Mouse (Mus musculus) c-Kit-positive CD71-positive TER-119-negative erythroid progenitor cells, embryonic 14.5 days (primary cell): ENCODE measurements at regions not wholly inside any gene's neighbourhood (a gene's known extent, or its start where the extent isn't known, plus 50 kb on each side); places are given as distances from the start of the nearest gene placed in this dataset.

Experiments used
- DNase-seq: peaks from one replicate; pipeline ENCODE4 v3.0.0-alpha.2; 2013; ENCODE audit warnings: low read depth

- no peak for DNase-seq
Measured at GRCm38 (mm10) chr13:118603474-118603873, 66.1 kb upstream of the Fgf10 start.

DNA sequence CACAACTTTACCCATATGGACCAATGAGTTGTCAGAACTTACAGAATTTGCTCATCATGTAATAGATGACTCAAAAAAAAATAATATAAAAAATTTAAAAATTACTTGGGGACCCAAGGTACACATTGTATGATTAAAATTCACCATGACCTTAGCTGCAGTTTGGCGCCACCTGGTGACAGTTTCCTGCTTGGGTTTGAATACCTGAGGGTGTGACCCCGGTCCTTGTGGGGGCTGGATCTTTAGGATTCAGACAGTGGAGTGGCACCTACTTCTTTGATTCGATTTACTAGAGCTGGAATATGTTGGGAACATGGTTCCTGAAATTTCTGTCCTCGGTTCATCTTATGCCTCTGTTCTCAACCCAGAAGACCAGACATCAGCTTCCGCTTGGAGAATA lies 72.7 kb upstream of the Fgf10 start:
- peak; percentile 14 for DNase-seq

DNA sequence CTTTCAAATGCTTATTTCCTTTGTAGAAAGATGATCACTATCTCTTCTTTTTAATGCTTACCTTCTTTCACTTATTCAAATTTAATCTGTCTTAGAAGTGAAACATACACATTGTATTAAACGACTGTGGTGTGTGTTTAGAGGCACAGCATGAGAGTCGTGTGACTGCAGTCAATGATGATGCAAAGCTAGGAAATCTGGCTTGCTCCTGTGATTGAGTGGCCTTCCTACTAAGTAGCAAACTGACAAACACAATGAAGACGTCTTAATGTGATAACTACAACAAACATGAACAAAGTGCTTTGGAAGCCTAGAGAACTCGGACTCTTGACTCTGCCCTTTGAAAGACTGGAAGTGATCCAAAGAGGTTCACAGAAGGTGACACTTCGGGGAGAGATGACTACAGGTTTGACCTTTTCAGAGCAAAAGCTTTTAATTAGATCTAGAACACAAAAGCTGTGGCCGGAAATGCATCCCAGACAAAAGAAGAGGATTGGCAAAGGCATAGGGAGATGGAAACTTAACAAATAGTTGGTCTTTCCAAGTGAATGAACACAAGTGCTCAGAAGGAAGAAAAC lies 73.3 kb upstream of the Fgf10 start:
- no peak for DNase-seq

- DNase-seq: no peak
Measured at GRCm38 (mm10) chr13:118592074-118592473, 77.5 kb upstream of the Fgf10 start.

GRCm38 (mm10) chr13:118572555-118572954 lies 97.0 kb upstream of the Fgf10 start:
- DNase-seq: no peak

DNA sequence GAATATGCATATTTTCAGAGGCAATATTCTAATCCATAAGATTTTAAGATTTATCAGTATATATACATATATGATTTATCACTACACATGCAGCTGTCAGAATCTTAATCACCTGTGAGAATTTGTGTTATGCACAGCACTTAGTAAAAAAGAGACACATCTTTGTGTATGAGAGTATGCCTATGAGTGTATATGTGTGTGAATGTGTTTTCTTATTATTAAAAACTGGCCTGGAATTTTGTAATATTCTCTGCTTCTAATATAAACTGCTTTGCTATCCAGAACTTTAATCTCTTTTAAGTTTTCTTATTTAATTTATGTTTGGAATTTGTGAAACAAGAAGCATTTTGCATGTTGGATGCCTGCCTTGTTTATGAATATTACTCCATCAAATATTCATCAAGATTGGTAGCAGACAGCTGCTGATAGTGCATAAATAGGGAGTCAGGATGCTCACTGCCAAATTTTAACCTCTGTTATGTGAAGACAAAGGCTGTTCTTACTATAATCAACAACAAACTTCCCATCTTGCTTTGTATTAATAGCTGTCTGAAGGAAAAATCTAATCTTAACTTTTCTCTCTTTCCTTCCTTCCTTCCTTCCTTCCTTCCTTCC lies 104.3 kb upstream of the Fgf10 start:
- DNase-seq: no peak

GRCm38 (mm10) chr13:118558966-118559365 lies 110.6 kb upstream of the Fgf10 start:
- DNase-seq: no peak

- no peak for DNase-seq
Measured at GRCm38 (mm10) chr13:118552029-118552428, 117.6 kb upstream of the Fgf10 start.

DNA sequence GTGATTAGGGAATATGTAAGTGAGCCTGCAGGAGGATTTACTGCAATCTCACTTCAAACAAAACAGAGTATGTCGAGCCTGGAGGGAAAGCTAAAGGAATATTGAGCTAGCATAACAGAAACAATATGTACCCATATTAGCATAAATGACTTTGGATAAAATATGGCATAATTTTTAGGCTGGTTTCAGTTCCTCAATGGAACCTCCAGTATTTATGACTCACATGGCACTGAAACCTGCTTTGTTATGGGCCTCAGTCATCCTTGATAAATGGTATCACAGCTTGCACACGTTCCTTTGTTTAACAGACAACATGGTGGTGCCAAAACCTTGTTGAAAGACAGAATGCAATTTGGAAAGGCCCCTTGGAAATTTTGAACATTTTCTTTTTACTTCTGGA lies 130.8 kb upstream of the Fgf10 start:
- no peak for DNase-seq

DNA sequence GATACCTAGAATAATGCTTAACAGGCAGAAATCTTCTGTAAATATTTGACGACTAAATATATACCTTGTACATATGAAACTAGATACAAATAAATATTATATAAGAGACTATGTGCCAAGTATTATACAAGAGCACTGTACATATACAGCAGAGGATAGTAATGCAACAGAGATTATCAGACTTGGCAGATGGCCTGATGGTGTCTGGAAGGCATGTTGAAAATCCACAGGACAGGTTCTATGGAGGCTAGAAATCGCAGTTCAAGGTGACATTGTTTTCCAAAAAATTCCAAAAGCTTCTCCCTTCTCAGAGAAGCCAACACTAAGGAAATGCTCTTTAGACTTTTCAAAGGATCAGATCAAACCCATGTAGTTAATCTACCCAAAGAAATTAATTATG lies 126.9 kb upstream of the Mrps30 start:
- DNase-seq: no peak

DNA sequence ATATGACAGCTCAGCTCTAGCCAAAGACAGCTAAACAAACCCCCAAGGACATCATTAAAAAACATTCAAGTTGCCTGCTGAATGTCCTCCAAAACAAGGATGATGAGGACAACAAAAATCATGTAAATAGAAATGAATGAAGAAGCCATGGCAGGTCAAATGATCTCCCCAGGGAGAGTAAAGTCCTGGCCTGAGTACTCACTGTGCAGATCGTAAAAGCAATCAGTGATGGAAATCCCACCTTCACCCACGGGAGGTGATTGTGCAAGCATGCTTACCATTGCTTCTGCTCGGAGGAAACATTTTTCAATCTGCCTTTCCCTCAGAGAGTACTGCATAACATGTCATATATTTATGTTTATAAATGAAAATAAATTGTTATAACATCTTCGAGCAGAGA lies 119.1 kb upstream of the Mrps30 start:
- DNase-seq: no peak

- DNase-seq: no peak
Measured at GRCm38 (mm10) chr13:118490610-118491009, 103.6 kb upstream of the Mrps30 start.

GRCm38 (mm10) chr13:118483031-118483430 lies 96.0 kb upstream of the Mrps30 start:
- DNase-seq: no peak

GRCm38 (mm10) chr13:118480237-118480636 lies 93.2 kb upstream of the Mrps30 start:
- DNase-seq: no peak

DNA sequence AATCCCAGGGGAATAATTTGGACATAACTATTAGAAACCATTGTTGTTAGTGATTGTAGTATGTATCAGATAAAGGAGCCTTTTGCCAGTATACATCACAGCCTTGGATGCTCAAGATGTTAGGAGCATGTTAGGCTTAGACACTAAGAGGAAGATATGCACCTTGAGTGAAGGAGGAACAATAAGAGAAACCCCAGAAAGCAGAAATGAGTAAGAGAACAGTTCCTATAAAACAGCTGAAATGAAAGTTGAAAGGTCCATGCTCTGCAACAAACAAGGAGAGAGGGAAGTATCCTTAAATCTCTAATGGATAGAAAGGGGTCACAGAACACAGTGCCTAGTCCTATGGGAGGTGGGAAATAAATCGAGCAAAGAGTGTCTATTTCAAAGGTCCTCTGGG lies 91.4 kb upstream of the Mrps30 start:
- no peak for DNase-seq

DNA sequence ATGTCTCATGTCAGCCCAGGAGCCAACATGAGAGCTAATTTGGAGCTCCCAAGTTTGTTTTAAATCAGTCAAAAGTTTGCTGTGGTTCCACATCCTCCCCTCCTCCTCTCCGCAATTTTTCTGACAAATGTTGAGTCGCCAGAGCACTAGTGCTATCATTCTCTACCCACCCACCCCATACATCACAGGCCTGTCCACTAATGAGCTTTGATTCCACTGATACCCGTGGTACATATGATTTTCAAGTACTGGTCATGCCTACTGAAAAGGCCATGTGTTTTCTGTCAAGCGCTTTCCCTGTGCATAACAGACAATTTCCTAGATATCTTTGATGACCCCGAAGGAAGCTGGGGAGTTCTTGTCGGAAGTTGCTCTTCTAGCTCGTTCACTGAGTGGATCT lies 85.5 kb upstream of the Mrps30 start:
- no peak for DNase-seq

GRCm38 (mm10) chr13:118459672-118460384 lies 72.8 kb upstream of the Mrps30 start:
- DNase-seq: no peak

- no peak for DNase-seq
Measured at GRCm38 (mm10) chr13:118448977-118449705, 62.1 kb upstream of the Mrps30 start.

DNA sequence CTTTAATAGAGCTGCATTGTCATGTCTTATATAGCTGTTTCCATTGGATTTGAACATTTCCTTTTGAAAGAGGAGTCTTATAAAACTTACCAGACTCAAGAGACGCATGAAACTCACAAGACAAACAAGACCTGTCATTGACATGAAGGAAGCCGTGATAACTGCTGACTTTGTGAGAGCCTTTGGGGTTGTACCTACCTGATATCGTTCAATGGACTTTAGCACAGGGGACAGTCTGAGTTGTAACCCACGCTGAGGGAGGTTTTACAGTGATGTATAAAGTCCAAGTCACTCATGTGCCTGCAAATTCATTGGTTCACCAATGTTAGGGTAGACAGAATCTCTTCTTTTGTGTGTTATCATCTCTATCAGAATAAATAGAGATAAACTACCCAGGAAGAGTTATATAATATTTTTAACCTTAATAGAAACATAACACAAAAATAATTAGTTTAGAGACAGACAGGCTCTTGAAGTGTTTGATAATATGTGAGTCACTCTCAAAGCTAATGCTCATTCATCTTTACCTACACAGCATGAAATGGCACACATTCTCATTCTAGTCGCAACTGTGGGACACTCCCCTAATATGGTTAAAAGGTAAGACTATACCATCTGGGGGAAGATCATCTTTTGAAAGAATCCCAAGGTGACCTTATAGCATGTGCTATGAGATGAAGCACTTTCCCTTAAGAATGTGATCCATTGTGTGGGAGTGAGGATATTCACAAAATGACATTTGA lies 54.4 kb upstream of the Mrps30 start:
- no peak for DNase-seq
